Mouse (Mus musculus) kidney, embryonic 14.5 days (tissue): ENCODE data around the gene Higd2a. TPM values are rescaled to one million over a fixed set of nuclear protein-coding genes. Genes with fewer than 3 reads are reported as not detected.

Experiments used
- ATAC-seq: fragments of 200-750 bp; cut with Nextera tagmentation; 2 replicates; pipeline ENCODE4 v1.8.0; 2017; ENCODE audit warnings: moderate number of reproducible peaks, mild to moderate bottlenecking, moderate TSS enrichment, moderate library complexity; ENCODE audit not compliant: low FRiP score, low TSS enrichment
- H3K27ac ChIP-seq: fragments of 300-500 bp; sonication (generic); 2 replicates; pipeline ENCODE4 v1.5.1; 2014; ENCODE audit warnings: low read depth, mild to moderate bottlenecking, low read length, moderate library complexity, mixed read lengths
- H3K27me3 ChIP-seq: fragments of 300-500 bp; sonication (generic); 2 replicates; pipeline ENCODE4 v1.6.1; 2014; ENCODE audit warnings: mild to moderate bottlenecking, low read length; ENCODE audit not compliant: control insufficient read depth, insufficient read depth
- H3K36me3 ChIP-seq: fragments of 300-500 bp; sonication (generic); 2 replicates; pipeline ENCODE4 v1.6.1; 2014; ENCODE audit warnings: low read length, mixed read lengths; ENCODE audit not compliant: control insufficient read depth, insufficient read depth
- H3K4me1 ChIP-seq: fragments of 300-500 bp; sonication (generic); 2 replicates; pipeline ENCODE4 v1.6.1; 2014; ENCODE audit warnings: low read length, mixed read lengths; ENCODE audit not compliant: control insufficient read depth, insufficient read depth
- H3K4me2 ChIP-seq: fragments of 300-500 bp; sonication (generic); replicated peaks from 2 replicates; pipeline ENCODE4 v1.6.1; 2014; ENCODE audit warnings: low read depth, mild to moderate bottlenecking, low read length
- H3K4me3 ChIP-seq: fragments of 300-500 bp; sonication (generic); 2 replicates; pipeline ENCODE4 v1.5.1; 2014; ENCODE audit warnings: mild to moderate bottlenecking, low read length
- H3K9ac ChIP-seq: fragments of 300-500 bp; sonication (generic); 2 replicates; pipeline ENCODE4 v1.6.1; 2014; ENCODE audit warnings: low read depth, mild to moderate bottlenecking, low read length, moderate library complexity
- H3K9me3 ChIP-seq: fragments of 300-500 bp; sonication (generic); 2 replicates; pipeline ENCODE4 v1.6.1; 2016; ENCODE audit warnings: low read length; ENCODE audit not compliant: control insufficient read depth
- WGBS: fragments of 180-500 bp; shearing (Covaris S2); extraction: QIAGEN DNeasy Blood & Tissue Kit; methylation state at CpG from one replicate; pipeline ENCODE4 v1.1.7; 2014; 5-methylcytosine and 5-hydroxymethylcytosine counted together
- polyA plus RNA-seq: library from polyadenylated mRNA; unstranded; fragments of >200 nt; fragmentation: Nextera tagmentation; extraction: Ambion mirVana; gene quantifications from 2 replicates; pipeline ENCODE4 v1.2.1, GENCODE M21; 2014

Gene Higd2a
- polyA plus RNA-seq, 1 experiment from 2014 or later: 203 TPM

- Histone ChIP-seq H3K27me3 (no peaks in the 10 kb centered on the region), H3K4me2 (no peak overlapping the region), H3K9ac (no peak overlapping the region; the same call in 1 of the 2 replicates), H3K4me3 (peak overlapping the region; percentile 87; the same call in 1 of the 2 replicates), H3K4me1 (peaks cover 15% of the 10 kb centered on the region; the same call in 1 of the 2 replicates), H3K36me3 (peaks cover 8% of the 10 kb centered on the region), H3K9me3 (no peaks in the 10 kb centered on the region), H3K27ac (no peak overlapping the region)
- WGBS: 91% methylated on average over 8 of the region's 8 CpGs
- ATAC-seq: no peak
Observed at GRCm38 (mm10) chr13:54591776-54592356, 1.9 kb downstream of the Higd2a start.

- no peak for ATAC-seq
- H3K4me1 ChIP-seq: peaks cover 14% of the 10 kb centered on the region; the same call in 1 of the 2 replicates
- 92% methylated on average over 11 of the region's 11 CpGs for WGBS
- peaks cover 4% of the 10 kb centered on the region; the same call in 1 of the 2 replicates for H3K36me3 ChIP-seq
- H3K9me3 ChIP-seq: no peaks in the 10 kb centered on the region
- H3K4me3 ChIP-seq: no peak overlapping the region
- H3K9ac ChIP-seq: no peak overlapping the region
- no peaks in the 10 kb centered on the region for H3K27me3 ChIP-seq
- no peak overlapping the region for H3K4me2 ChIP-seq
- H3K27ac ChIP-seq: no peak overlapping the region
Observed at GRCm38 (mm10) chr13:54593617-54594016, 3.6 kb downstream of the Higd2a start.

- Histone ChIP-seq H3K27ac (no peak overlapping the region), H3K9ac (no peak overlapping the region), H3K9me3 (no peaks in the 10 kb centered on the region), H3K36me3 (peaks cover 6% of the 10 kb centered on the region; the same call in 1 of the 2 replicates), H3K4me1 (peaks cover 6% of the 10 kb centered on the region; the same call in 1 of the 2 replicates), H3K27me3 (no peaks in the 10 kb centered on the region), H3K4me3 (no peak overlapping the region), H3K4me2 (no peak overlapping the region)
- 86% methylated on average over 8 of the region's 8 CpGs for WGBS
- ATAC-seq: no peak
Observed at GRCm38 (mm10) chr13:54596107-54596690, 6.2 kb downstream of the Higd2a start.

GRCm38 (mm10) chr13:54596870-54597269, 6.9 kb downstream of the Higd2a start:
- H3K9ac ChIP-seq: no peak overlapping the region
- H3K27ac ChIP-seq: no peak overlapping the region

GRCm38 (mm10) chr13:54598622-54599143, 8.7 kb downstream of the Higd2a start:
- H3K9me3 ChIP-seq: no peaks in the 10 kb centered on the region
- no peak overlapping the region for H3K9ac ChIP-seq
- no peak overlapping the region for H3K27ac ChIP-seq
- no peak overlapping the region for H3K4me3 ChIP-seq
- peaks cover 6% of the 10 kb centered on the region; the same call in 1 of the 2 replicates for H3K36me3 ChIP-seq
- no peaks in the 10 kb centered on the region for H3K4me1 ChIP-seq
- 91% methylated on average over 12 of the region's 12 CpGs for WGBS
- H3K4me2 ChIP-seq: no peak overlapping the region
- H3K27me3 ChIP-seq: no peaks in the 10 kb centered on the region
- ATAC-seq: no peak

More at GRCm38 (mm10) chr13:54596870-54597269, 6.9 kb downstream of the Higd2a start:
- Histone ChIP-seq H3K27me3 (no peaks in the 10 kb centered on the region), H3K36me3 (peaks cover 6% of the 10 kb centered on the region; the same call in 1 of the 2 replicates), H3K4me2 (no peak overlapping the region), H3K4me1 (no peaks in the 10 kb centered on the region), H3K4me3 (no peak overlapping the region), H3K9me3 (no peaks in the 10 kb centered on the region)
- WGBS: 75% methylated on average over 5 of the region's 5 CpGs
- no peak for ATAC-seq

GRCm38 (mm10) chr13:54602639-54603111, 12.7 kb downstream of the Higd2a start:
- Histone ChIP-seq H3K36me3 (peaks cover 9% of the 10 kb centered on the region; the same call in 1 of the 2 replicates), H3K4me2 (no peak overlapping the region)

GRCm38 (mm10) chr13:54603501-54603900, 13.5 kb downstream of the Higd2a start:
- no peak for ATAC-seq
- H3K9me3 ChIP-seq: no peaks in the 10 kb centered on the region
- H3K4me3 ChIP-seq: no peak overlapping the region
- no peak overlapping the region for H3K9ac ChIP-seq
- H3K4me1 ChIP-seq: no peaks in the 10 kb centered on the region
- H3K36me3 ChIP-seq: peaks cover 7% of the 10 kb centered on the region; the same call in 1 of the 2 replicates
- H3K27me3 ChIP-seq: no peaks in the 10 kb centered on the region
- no peak overlapping the region for H3K27ac ChIP-seq
- H3K4me2 ChIP-seq: no peak overlapping the region

More at GRCm38 (mm10) chr13:54602639-54603111, 12.7 kb downstream of the Higd2a start:
- Histone ChIP-seq H3K4me1 (no peaks in the 10 kb centered on the region), H3K27me3 (no peaks in the 10 kb centered on the region), H3K9ac (no peak overlapping the region), H3K4me3 (no peak overlapping the region), H3K9me3 (no peaks in the 10 kb centered on the region), H3K27ac (no peak overlapping the region)
- no peak for ATAC-seq
- 15% methylated on average over 3 of the region's 3 CpGs for WGBS

GRCm38 (mm10) chr13:54604221-54604620, 14.2 kb downstream of the Higd2a start:
- Histone ChIP-seq H3K9me3 (no peaks in the 10 kb centered on the region), H3K27ac (no peak overlapping the region), H3K36me3 (peaks cover 7% of the 10 kb centered on the region; the same call in 1 of the 2 replicates), H3K4me3 (no peak overlapping the region), H3K4me1 (0 out of 2 replicates have a peak, but pooled peaks cover 2% of the 10 kb centered on the region), H3K9ac (no peak overlapping the region), H3K27me3 (no peaks in the 10 kb centered on the region), H3K4me2 (no peak overlapping the region)
- ATAC-seq: no peak
- 69% methylated on average over 4 of the region's 4 CpGs for WGBS

- Histone ChIP-seq H3K4me1 (peaks cover 9% of the 10 kb centered on the region; the same call in 1 of the 2 replicates), H3K36me3 (peaks cover 5% of the 10 kb centered on the region; the same call in 1 of the 2 replicates), H3K9me3 (no peaks in the 10 kb centered on the region), H3K4me3 (no peak overlapping the region), H3K9ac (no peak overlapping the region), H3K27ac (no peak overlapping the region), H3K27me3 (no peaks in the 10 kb centered on the region), H3K4me2 (no peak overlapping the region)
- no peak for ATAC-seq
- 76% methylated on average over 5 of the region's 5 CpGs for WGBS
Observed at GRCm38 (mm10) chr13:54605426-54605825, 15.4 kb downstream of the Higd2a start.
